In the genomic region with DNA sequence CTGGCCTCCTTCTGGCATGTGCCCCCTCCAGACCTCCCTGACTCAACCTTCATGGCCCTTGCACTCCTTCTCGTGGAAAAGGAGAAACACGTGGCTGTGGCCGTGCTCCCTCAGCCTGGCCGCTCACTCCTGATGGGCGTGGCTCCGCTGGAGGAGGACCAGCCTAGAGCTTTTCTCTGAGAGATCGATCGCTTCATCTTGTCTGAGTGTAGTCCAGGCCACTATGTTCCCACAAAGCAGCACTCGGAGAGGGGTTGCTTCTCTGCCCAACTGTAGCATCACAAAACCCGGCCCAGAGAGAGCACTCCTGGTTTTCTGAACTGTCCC, we compare ENCODE assay signal across 26 mouse cellular contexts. TPM values are rescaled to one million over a fixed set of nuclear protein-coding genes. Genes with fewer than 3 reads are reported as not detected.
DNase-seq lines count a peak whose midpoint lies in the region; ATAC-seq and TF ChIP-seq lines count a peak whose summit lies in the region.
"Had no signal": no experiment of that assay in that cellular context is flagged by ENCODE, and none has a peak within 500 bp of the region (broad histone marks: within the 10 kb centered on the region; RNA-seq: fewer than 3 reads in every experiment).

No protein-coding gene starts in this region.

- H3K4me3 ChIP-seq in kidney, embryonic 15.5 days (replicated peaks) = no peak overlapping the region
- no peak overlapping the region for H3K4me3 ChIP-seq in liver, adult 2 months (ENCODE audit: insufficient read depth, low read depth, low read length)
- H3K4me3 ChIP-seq in liver, embryonic 11.5 days (ENCODE audit: low read depth, low read length) = no peak overlapping the region
- H3K4me3 ChIP-seq: embryonic facial prominence, embryonic 15.5 days; erythroblast, embryonic 14.5 days; forebrain, embryonic 10.5 days; gastrocnemius, adult 2 months; hindbrain, embryonic 12.5 days had no signal

- TF ChIP-seq CTCF in liver, adult 2 months (IDR thresholded peaks at IDR 0.05; ENCODE audit: low read depth, low read length) = no peak

- peaks cover 16% of the 10 kb centered on the region for H3K36me3 ChIP-seq in kidney, embryonic 15.5 days
- H3K36me3 ChIP-seq in liver, adult 2 months (ENCODE audit: control insufficient read depth, insufficient read depth, low read length) = no peaks in the 10 kb centered on the region; the same call in 1 of the 2 replicates
- H3K36me3 ChIP-seq in liver, embryonic 11.5 days (ENCODE audit: control insufficient read depth, insufficient read depth, low read length) = no peaks in the 10 kb centered on the region
- H3K36me3 ChIP-seq: hindbrain, embryonic 12.5 days had no signal

- H3K4me2 ChIP-seq in kidney, embryonic 15.5 days = no peak overlapping the region
- H3K4me2 ChIP-seq in liver, embryonic 11.5 days = no peak overlapping the region
- H3K4me2 ChIP-seq: embryonic facial prominence, embryonic 15.5 days; hindbrain, embryonic 12.5 days had no signal

- H3K79me2 ChIP-seq in liver, adult 2 months (ENCODE audit: control insufficient read depth, insufficient read depth, low read length) = peaks cover 29% of the 10 kb centered on the region; the same call in 1 of the 2 replicates

- 80% methylated on average over 10 of the region's 10 CpGs for WGBS in kidney, embryonic 15.5 days
- WGBS in liver, adult 2 months = 32% methylated on average over 10 of the region's 10 CpGs
- 66% methylated on average over 10 of the region's 10 CpGs for WGBS in liver, embryonic 11.5 days

- peaks cover 15% of the 10 kb centered on the region for H3K4me1 ChIP-seq in kidney, embryonic 15.5 days
- H3K4me1 ChIP-seq in liver, adult 2 months (ENCODE audit: control insufficient read depth, insufficient read depth, low read length) = peaks cover 31% of the 10 kb centered on the region
- peaks cover 3% of the 10 kb centered on the region; the same call in 1 of the 2 replicates for H3K4me1 ChIP-seq in liver, embryonic 11.5 days (replicated peaks; ENCODE audit: control insufficient read depth, insufficient read depth, low read length)
- H3K4me1 ChIP-seq: forebrain, embryonic 10.5 days; hindbrain, embryonic 12.5 days had no signal

- peak; percentile 55 to 67 for DNase-seq in kidney, adult 8-10 months
- peak; percentile 85 for DNase-seq in liver, adult 2 months (ENCODE audit: extremely low read depth, low read depth, low spot score)
- DNase-seq in liver, embryonic 11.5 days (ENCODE audit: low spot score) = no peak
- DNase-seq in kidney, postnatal 36 days = peak; percentile 70 to 71
- no peak for DNase-seq in layer of hippocampus, adult 9-11 months
- DNase-seq: adrenal gland, postnatal 10 days; cerebellum, adult 11 months; cerebellum, adult 8-10 months; cerebellum, postnatal 14 days; embryo, embryonic 11 days; gastrocnemius, adult 2 months; gastrocnemius, postnatal 25 days; heart, postnatal 10 days; heart, postnatal 4 days had no signal

- H3K27me3 ChIP-seq in kidney, embryonic 15.5 days = peaks cover 5% of the 10 kb centered on the region; the same call in 1 of the 2 replicates
- no peaks in the 10 kb centered on the region for H3K27me3 ChIP-seq in liver, adult 2 months (ENCODE audit: control insufficient read depth, insufficient read depth, low read length)
- H3K27me3 ChIP-seq in liver, embryonic 11.5 days (replicated peaks; ENCODE audit: control insufficient read depth, insufficient read depth, low read length) = no peaks in the 10 kb centered on the region
- H3K27me3 ChIP-seq: embryonic facial prominence, embryonic 15.5 days; hindbrain, embryonic 12.5 days had no signal

- TF ChIP-seq POLR2A in liver, adult 2 months (IDR thresholded peaks at IDR 0.05; ENCODE audit: extremely low read depth, insufficient read depth, low read length) = no peak

- no peak overlapping the region for H3K27ac ChIP-seq in kidney, embryonic 15.5 days
- peak overlapping the region; percentile 75 for H3K27ac ChIP-seq in liver, adult 2 months (replicated peaks; ENCODE audit: insufficient read depth, low read depth, low read length)
- no peak overlapping the region for H3K27ac ChIP-seq in liver, embryonic 11.5 days (ENCODE audit: low read depth, low read length)
- H3K27ac ChIP-seq: embryonic facial prominence, embryonic 15.5 days; forebrain, embryonic 10.5 days; gastrocnemius, adult 2 months; hindbrain, embryonic 12.5 days had no signal

- ATAC-seq in kidney, embryonic 15.5 days (replicated peaks; ENCODE audit: low FRiP score) = no peak
- ATAC-seq in liver, embryonic 11.5 days (replicated peaks; ENCODE audit: low FRiP score) = no peak
- ATAC-seq: forebrain, embryonic 14.5 days had no signal

- no peak overlapping the region for H3K9ac ChIP-seq in kidney, embryonic 15.5 days
- H3K9ac ChIP-seq in liver, adult 2 months (ENCODE audit: low read depth, low read length) = peak overlapping the region; percentile 17
- no peak overlapping the region for H3K9ac ChIP-seq in liver, embryonic 11.5 days (ENCODE audit: low read depth, low read length)
- H3K9ac ChIP-seq: embryonic facial prominence, embryonic 15.5 days; hindbrain, embryonic 12.5 days had no signal

- no peaks in the 10 kb centered on the region for H3K9me3 ChIP-seq in kidney, embryonic 15.5 days (replicated peaks)
- no peaks in the 10 kb centered on the region for H3K9me3 ChIP-seq in liver, embryonic 11.5 days (ENCODE audit: control insufficient read depth, low read length)
- H3K9me3 ChIP-seq: embryonic facial prominence, embryonic 15.5 days; forebrain, embryonic 10.5 days; hindbrain, embryonic 12.5 days had no signal

RNA-seq across cellular contexts. Expression of gene Aldh4a1, which starts 9.6 kb away (rescaled TPM):
- 80.5 and 85.0 TPM in 2 replicates for polyA plus RNA-seq in kidney, embryonic 15.5 days (2015; fragmentation: Nextera tagmentation; extraction: Ambion mirVana)
- 288 and 375 TPM in 2 replicates for total RNA-seq in liver, adult 2 months (2014; rRNA removed)
- polyA plus RNA-seq in liver, adult 2 months (2012; rRNA removed) = 557 and 601 TPM in 2 replicates
- polyA plus RNA-seq in liver, embryonic 11.5 days (2014; fragmentation: Nextera tagmentation; extraction: Ambion mirVana) = 45.2 and 52.0 TPM in 2 replicates

RNA-seq across cellular contexts. Expression of gene Tas1r2, which starts 21.1 kb away (rescaled TPM):
- polyA plus RNA-seq in kidney, embryonic 15.5 days (2015; fragmentation: Nextera tagmentation; extraction: Ambion mirVana) = not detected in 2 replicates
- not detected in 2 replicates for total RNA-seq in liver, adult 2 months (2014; rRNA removed)
- polyA plus RNA-seq in liver, adult 2 months (2012; rRNA removed) = 0.05 TPM in 1 of 2 replicates, not detected in the other
- not detected in 2 replicates for polyA plus RNA-seq in liver, embryonic 11.5 days (2014; fragmentation: Nextera tagmentation; extraction: Ambion mirVana)
- total RNA-seq: adrenal gland, postnatal 10 days; adrenal gland, postnatal 4 days; common myeloid progenitor, adult 5-6 weeks; gastrocnemius, adult 2 months; gastrocnemius, postnatal 25 days; granulocyte monocyte progenitor cell, adult 5-6 weeks; heart, postnatal 10 days; heart, postnatal 4 days had no signal
- polyA plus RNA-seq: embryonic facial prominence, embryonic 11.5 days; erythroblast, embryonic 14.5 days; forebrain, embryonic 10.5 days; forebrain, embryonic 14.5 days; heart, embryonic 14.5 days; hindbrain, embryonic 12.5 days had no signal

RNA-seq across cellular contexts. Expression of gene Gm21969, which starts 29.2 kb away (rescaled TPM):
- polyA plus RNA-seq in kidney, embryonic 15.5 days (2015; fragmentation: Nextera tagmentation; extraction: Ambion mirVana) = not detected in 2 replicates
- total RNA-seq in liver, adult 2 months (2014; rRNA removed) = 0.09 and 0.27 TPM in 2 replicates
- polyA plus RNA-seq in liver, adult 2 months (2012; rRNA removed) = 0.11 and 0.14 TPM in 2 replicates
- not detected in 2 replicates for polyA plus RNA-seq in liver, embryonic 11.5 days (2014; fragmentation: Nextera tagmentation; extraction: Ambion mirVana)
- total RNA-seq: adrenal gland, postnatal 10 days; adrenal gland, postnatal 4 days; common myeloid progenitor, adult 5-6 weeks; gastrocnemius, adult 2 months; granulocyte monocyte progenitor cell, adult 5-6 weeks; heart, postnatal 10 days; heart, postnatal 4 days had no signal
- polyA plus RNA-seq: brain, embryonic 14.5 days; embryonic facial prominence, embryonic 11.5 days; embryonic facial prominence, embryonic 15.5 days; forebrain, embryonic 10.5 days; forebrain, embryonic 14.5 days; heart, embryonic 14.5 days; hindbrain, embryonic 12.5 days had no signal

Comparison
In these comparisons a context has a peak if more than half of its experiments do, and no peak if none do; other contexts are left out.
1. DNase-seq: peak in kidney, adult 8-10 months (2 of 2), liver, adult 2 months (single experiment) and kidney, postnatal 36 days (2 of 2); none in liver, embryonic 11.5 days (single experiment) and layer of hippocampus, adult 9-11 months (single experiment).